Mouse (Mus musculus) heart, adult 11 months (tissue): Measurements from ENCODE around the gene Slc25a10.

ENCODE experiments used
- DNase-seq: peaks from one replicate; pipeline ENCODE4 v3.0.0; 2022

The Slc25a10 gene

DNA sequence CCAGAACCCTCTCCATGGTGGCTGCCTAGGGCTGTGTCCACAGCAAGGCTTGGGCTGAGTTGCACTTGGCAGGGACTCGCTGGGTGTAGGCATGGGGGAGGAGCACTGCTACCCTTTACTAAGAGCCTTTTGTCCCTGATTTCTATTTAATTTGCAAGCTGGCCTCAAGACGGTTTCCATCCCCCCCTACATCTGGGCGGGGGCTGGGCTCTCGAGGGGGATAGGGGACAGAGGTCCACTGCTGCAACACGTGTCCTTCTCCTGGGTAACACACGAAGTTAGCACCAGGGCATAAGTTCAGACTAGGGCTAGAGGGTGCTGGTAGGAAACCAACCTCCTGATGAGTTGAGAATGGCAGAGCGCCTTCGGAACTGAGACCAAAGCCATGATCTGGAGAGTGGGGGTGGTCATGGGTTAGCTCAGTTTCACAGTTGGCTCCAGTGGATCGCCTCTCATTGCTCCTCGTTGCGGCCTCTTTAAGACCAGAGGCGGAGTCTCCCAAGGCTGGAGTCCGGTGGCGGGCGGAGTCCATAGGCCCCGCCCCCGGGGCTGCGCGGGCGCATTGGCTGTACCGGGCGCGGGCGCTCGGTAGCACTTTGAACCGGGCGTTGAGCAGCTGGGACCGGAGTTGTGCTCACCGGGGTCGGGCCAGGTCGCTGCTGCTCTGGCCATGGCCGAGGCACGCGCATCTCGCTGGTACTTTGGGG, at the start of gene Slc25a10:
Gene Slc25a10 (plus strand): TSS at position 524 of the 707 bp plus-strand sequence.
- peak; percentile 99 for DNase-seq

DNA sequence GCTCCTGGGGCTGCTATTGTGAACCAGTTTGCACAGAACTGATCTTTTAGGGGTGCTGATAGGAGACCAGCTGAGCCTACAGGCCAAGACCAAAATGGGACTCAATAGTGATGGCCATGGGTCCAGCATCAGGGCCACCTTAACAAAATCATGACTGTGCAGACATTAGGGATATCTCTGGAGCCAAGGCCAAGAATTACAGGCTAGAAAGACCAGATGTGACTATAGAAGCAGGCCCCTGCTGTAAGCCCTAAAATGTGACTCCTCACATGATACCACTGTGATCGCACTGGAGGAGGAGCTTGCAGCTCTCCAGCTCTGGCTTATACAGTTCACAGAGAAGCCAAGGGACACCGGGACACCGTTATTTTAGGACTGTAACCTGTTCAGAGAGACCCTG, 49.3 kb upstream of the Slc25a10 start, which contains the start of gene Tspan10:
Gene Tspan10 (plus strand): TSS at position 301 of the 400 bp plus-strand sequence.
- DNase-seq: no peak

DNA sequence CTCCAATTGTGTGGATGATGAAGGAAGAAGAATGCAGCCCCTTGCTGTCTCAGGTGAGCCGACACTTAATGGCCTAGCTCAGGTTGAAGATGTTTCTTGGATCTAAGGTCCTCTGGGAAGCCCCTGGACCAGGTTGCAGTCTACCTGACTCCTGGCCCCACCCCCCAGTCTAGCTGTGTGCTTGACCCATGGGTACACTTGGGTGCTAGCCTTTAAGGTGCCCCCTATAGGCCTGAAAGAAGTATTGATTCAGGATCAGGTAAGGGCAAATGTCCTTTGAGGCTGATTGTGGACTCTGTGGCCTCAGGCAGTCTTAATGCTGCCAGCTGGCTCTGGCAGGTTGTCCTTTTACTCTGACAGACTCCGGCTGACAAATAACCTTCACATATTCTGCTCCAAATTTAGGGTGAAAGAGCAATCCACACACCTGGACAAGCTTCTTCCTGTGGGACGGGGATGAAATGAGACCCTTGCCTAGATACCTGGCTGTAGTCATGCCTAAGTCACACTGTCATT, 48.8 kb upstream of the Slc25a10 start:
- peak; percentile 87 for DNase-seq

DNA sequence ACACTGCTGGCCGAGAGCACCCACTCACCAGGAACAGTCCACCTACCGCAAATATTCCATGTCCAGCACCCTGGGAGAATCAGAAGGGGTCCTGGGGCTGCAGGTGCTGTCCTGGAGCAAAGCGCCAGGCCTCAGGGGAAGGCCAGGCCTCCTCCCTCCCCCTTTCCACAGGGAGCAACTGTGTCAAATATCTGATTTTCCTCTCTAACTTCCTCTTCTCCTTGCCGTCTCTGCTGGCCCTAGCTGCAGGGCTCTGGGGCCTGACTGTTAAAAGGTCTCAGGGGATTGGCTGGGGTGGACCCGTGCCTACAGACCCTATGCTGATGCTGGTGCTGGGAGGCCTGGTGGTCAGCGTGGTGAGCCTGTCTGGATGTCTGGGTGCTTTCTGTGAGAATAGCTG, 47.5 kb upstream of the Slc25a10 start:
- no peak for DNase-seq

DNA sequence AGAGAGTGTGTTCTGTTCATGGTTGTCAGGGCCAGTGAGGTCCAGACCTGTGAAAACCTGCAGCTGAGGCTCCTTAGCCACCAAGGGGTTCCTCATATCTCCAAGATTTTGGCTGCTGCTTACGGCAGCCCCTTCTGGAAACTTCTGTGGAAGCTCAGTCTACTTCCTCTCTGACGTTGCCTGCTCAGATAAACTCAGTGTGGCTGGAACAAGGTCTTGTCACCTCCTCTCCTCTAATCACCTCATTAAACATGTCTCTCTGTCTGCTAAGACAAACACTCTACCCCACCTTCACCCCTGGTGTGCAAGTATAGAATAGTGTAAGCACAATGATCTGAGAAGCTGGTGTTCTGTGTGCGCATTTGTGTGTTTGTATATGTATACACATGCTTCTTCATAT, 46.2 kb upstream of the Slc25a10 start:
- DNase-seq: no peak

DNA sequence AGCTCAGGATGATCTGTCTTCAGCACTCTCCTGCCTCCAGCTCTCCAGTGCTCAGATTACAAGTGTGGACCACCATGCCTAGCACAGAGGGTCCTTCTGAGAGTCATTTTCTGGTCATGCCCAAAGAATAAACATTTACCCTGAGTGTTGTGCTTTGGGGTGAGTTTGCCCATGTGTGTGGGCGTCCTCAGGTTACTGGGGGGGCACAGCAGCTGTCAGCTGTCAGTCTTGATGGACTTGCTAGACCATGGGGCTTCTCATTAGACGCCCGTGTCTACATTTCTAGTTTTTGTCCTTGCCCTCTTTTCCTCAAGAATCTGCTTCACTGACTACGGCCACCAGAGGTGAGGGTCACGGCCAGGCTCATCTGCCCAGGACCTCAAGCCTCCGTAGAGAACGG, 44.5 kb upstream of the Slc25a10 start:
- no peak for DNase-seq

DNA sequence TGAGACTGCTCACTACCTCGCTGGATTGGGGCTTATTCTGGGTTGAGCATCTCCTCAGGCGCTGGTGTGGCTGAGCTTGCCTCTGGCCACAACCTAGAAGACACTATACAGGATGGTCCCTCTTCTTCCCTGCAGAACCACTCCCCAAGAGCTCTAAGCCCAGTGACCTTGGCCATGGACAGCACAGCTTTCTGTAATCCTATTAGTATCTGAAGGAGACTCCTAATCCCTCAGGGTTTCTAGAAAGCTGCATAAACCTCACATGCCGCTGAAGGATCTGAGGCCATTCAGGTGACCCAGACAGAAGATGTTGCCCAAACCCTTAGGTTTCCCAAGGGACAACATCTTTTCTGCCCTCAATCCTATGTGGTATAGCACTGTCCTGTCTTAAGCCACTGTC, 39.4 kb upstream of the Slc25a10 start:
- DNase-seq: no peak

DNA sequence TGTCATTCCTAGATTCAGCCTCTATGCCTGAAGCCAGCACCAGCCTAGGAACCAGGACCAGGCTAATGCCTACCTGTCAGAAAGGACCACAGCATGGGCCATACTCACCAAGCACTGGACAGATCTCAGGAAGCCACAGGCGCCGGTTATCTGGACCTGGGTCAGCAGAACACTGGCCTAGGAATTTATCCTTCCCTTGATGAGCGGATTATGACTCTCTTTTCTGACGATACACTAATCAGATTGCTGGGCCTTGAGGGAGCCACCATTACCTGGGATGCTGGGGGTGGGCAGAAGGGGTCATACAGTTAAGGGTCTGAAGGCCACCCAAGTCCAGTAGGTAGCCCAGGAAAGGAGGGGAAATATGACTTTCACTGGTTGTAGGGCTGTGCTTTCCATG, 38.3 kb upstream of the Slc25a10 start, which contains the start of gene Pde6g:
Gene Pde6g (minus strand): TSS at position 195 of the 400 bp plus-strand sequence.
- DNase-seq: no peak

DNA sequence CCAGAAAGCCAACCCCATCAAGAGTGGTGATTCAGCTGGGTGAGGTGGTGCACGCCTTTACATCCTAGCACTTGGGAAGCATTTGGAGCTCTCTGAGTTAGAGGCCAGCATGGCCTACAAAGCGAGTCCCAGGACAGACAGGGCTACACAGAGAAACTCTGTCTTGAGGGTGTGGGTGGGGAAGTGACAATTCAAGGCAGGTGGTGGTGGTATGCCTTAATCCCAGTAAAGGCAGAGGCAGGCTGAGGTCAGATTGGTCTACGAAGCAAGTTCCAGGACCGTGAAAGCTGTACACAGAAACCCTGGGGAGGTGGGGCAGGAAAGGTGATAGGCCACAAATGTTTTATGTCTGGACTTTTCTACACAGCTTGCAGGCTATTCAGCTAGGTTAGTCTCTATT, 36.7 kb upstream of the Slc25a10 start:
- no peak for DNase-seq

DNA sequence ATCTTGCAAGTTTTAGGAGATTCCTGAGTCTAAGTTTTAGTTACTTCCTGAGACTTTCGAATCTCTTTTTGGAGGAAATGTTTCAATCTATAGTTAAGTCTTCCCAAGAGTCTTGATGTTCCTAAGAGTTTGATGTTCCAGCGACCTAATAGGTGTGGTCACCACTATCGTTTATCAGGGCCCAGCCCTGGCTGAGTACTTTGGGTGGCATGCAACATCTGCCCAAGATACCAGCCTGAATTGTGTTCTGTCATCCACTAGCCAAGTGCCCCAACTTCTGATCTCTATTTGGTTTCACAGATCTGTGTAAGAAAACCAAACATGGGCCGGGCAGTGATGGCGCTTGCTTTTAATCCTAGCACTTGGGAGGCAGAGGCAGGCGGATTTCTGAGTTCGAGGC, 36.2 kb upstream of the Slc25a10 start:
- no peak for DNase-seq

DNA sequence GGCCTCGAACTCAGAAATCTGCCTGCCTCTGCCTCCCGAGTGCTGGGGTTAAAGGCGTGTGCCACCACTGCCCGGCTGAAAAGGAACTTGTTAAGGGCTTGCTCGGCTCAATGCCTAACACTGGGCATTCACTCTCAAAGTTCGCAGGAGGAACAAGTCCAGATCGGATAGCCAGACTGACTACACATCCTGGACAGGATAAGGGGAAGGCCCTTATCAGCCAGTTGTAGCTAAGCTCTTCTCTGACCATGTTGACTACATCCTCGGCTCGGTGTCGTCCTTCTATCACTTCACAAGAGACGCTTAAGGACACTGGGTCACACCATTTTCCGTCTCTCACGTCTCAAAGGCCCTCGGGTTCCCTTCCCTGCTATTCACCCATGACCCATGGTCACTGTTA, 34.3 kb upstream of the Slc25a10 start:
- no peak for DNase-seq

DNA sequence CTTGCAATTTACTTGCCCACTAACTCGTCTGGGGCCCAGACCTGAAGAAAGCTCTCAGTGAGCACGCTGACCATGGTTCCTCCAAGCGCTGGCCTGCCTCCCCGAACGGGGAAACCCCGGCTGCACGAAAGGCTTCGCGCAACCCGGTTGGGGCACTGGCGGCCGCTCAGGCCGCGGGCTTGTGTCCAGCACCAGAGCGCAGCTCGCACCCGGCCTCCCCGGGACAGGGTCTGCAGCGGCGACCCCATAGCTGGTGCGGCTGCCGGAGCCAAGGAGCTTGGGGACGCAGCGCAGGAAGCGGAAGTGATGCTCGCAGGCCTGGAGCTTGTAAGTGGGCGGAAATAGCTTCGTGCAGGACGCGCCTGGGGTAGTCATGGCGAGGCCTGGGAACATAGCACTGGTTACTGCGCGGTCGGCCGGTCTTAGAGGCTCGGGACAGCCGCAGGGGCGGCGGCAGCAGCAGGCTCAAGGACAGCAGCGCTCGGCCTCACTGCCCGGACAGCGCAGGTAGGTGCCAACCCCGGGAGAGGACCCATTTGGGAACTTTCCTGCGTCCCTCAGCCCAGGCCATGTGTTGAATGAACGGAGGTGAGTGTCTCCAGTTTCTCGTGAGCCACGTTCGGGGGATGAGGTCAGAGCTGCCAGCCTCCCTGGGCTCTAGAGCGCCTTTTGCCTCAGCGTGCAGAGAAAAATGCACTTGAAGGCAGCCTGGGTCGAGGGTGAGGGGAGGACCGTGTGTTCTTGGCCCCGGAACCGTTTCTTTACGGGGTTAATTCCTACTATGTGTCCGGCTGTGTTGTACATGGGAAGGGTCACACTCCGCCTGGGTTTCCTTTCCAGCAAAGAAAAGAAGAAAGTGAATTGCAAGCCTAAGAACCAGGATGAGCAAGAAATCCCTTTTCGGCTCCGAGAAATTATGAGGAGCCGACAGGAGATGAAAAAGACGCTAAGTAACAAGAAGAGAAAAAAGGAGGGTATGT, 33.6 kb upstream of the Slc25a10 start, which contains the start of the genes Oxld1 and Ccdc137:
Gene Oxld1 (minus strand): TSS at position 297 of the 980 bp plus-strand sequence.
Gene Ccdc137 (plus strand): TSS at position 344 of the 980 bp plus-strand sequence.
- DNase-seq: peak; percentile 99

DNA sequence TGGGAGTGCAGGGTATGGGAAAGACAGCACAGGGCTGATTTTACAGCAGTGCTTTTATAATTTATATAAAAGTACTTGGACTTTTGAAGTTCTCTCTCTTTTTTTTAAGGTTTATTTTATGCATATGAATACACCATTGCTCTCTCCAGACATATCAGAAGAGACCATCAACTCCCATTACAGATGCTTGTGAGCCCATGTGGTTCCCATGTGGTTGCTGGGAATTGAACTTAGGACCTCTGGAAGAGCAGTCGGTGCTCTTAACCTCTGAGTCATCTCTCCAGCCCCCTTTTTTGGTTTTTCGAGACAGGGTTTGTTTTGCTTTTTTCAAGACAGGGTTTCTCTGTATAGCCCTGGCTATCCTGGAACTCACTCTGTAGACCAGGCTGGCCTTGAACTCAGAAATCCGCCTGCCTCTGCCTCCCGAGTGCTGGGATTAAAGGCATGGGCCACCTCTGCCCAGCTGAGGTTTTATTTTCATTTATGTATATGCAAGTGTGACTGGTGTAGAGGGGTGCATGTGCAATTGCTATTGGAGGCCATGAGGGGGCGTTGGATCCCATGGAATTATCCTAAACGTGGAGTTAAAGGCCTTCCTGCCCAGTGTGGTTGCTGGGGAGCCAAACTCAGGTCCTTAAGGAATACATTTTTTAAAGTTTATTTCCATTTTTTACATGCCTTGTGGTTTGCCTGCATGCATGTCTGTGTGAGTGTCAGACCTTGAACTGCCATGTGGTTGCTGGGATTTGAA, 32.6 kb upstream of the Slc25a10 start:
- no peak for DNase-seq

DNA sequence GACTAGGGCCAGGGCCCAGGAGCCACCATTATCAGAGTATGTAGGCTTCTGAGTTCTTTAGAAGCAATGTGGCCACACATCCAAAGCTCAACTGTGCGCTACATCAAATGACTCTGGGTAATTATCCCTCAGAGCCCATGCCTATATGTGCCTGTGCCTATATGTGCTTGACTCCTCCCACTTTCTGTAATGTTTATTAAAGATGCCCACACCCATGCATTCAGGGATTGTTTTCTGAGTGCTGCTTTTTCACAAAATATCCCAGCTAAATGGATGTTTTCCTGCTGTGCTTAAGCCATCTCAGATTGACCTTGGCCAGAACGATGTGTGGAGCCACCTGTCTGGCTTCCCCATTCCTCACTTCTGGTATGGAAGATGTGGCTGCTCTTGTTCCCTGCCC, 28.1 kb upstream of the Slc25a10 start:
- DNase-seq: no peak

DNA sequence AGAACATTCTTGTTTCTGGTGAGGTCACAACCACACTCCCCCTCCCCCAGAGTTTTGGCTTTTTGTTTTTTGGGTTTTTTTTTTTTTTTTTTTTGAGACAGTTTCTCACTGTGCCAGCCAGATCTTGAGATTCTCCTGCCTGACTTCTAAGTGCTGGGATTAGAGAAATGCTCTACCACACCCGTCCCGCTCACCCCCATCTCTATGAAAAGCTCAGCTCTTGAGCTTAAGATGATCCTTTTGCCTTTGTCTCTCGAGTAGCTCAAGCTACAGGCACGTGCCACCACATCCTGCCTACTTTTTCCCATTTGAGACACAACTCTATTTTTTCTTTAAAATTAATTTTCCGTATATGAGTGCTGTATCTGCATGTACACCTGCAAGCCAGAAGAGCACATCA, 27.3 kb upstream of the Slc25a10 start:
- no peak for DNase-seq

DNA sequence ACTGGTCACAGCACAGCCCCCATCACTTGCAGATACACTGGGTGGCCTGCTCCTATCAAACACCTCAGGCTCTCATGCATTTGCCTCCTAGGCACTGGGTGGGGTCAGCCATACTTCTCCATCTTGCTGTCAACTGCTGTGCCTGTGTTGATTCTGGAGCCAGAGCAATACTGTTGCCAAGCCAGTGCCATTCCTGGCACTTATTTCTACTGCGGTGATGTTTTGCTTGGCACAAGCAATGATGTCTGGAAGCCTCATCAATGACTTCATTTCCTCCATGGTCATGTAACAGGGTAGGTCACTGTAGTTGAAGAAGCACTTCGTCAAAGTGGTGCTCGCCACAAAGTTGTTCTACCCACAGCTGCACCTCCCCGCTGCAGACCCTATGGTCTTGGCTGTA, 26.1 kb upstream of the Slc25a10 start:
- DNase-seq: peak; percentile 93

DNA sequence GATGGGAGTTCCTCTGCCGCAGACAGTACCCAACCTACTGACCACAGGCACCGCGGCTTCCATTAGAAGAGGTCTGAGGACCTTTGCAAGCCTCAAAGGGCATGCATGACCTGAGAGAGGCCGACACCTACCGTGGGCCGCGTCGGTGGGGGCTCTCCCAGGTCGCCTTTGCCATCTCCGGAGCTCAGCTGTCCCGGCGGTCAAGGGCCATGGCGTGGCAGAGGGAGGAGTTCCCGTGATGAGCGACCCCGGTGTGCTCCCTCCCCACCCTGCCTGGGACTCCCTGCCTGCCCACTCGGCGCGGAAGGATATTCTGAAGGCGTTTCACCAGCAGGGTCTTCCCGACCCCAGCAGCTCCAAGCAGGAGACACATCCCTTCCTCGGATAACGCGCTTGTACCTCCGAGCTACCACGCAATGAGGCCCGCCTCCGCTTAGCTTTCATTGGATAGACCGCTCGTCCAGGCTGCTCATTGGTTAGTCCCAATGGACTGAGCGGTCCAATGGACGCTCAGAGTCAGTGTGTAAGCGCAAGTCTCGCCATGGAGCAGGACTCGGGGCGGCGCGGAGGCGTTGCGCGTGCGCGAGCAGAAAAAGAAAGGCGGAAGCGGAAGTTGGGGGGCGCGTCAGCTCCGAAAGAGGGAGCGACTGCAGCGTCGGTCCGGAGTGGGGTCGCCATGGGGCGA, 24.4 kb upstream of the Slc25a10 start, which contains the start of gene Arl16:
Gene Arl16 (minus strand): TSS at position 557 of the 685 bp plus-strand sequence.
- peak; percentile 100 for DNase-seq

DNA sequence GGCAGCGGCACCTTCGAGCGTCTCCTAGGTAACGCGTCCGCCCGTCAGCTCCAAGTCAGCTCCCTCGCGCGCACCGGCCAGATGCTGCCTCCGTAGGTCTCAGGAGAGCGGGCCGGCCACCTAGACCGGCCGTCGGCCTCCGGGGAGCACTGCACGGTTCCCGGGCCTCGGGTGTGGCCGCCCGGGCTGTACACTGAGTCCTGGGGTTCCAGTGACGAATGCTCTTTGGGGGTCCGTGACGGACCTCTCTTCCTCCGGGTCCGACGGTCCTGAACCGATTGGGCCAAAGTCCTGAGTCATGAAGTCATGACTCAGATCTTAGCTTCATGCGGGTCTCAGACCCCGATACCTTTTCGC, 23.9 kb upstream of the Slc25a10 start:
- no peak for DNase-seq

DNA sequence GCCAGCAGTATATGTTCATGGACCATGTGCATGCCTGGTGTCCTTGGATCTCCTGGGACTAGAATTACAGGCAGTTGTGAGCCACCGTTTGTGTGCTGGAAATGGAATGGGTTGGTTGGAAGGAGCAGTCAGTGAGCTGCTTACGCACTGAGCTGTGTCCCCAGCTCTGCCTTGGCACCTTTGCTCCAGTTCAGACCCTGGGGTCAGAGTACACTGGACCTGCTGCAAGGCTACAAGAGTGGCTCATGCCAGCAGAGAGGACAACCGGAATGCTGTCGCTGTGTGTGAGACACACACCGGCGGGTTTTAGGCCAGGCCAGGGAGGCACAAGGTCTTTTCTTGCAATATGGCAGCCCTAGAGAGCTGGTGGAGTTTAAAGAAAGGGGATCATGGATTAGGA, 19.6 kb upstream of the Slc25a10 start:
- DNase-seq: no peak

DNA sequence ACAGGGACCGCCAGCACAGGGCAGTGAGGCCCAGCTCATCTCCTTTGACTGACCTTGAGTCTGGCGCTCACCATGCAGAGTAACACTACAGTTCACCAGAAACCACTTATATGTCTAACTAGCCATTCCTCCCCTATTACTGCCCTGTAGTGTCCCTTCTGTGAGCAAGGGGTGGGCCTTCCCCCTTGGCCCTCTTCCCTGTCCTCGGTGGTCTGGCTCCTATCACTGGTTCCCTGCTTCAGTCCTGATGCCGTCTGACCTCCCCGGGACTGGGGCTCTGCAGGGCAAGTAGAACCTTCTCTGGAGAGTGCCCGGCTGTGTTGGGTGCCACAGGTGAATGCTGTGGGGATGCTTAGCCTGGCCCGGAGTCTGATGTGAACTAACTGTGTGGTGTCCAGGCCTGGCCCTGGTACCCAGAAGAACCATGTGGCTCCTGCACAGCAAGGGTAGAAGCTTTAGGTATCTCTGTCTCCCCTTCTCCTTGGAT, 8.1 kb upstream of the Slc25a10 start:
- DNase-seq: peak; percentile 93

DNA sequence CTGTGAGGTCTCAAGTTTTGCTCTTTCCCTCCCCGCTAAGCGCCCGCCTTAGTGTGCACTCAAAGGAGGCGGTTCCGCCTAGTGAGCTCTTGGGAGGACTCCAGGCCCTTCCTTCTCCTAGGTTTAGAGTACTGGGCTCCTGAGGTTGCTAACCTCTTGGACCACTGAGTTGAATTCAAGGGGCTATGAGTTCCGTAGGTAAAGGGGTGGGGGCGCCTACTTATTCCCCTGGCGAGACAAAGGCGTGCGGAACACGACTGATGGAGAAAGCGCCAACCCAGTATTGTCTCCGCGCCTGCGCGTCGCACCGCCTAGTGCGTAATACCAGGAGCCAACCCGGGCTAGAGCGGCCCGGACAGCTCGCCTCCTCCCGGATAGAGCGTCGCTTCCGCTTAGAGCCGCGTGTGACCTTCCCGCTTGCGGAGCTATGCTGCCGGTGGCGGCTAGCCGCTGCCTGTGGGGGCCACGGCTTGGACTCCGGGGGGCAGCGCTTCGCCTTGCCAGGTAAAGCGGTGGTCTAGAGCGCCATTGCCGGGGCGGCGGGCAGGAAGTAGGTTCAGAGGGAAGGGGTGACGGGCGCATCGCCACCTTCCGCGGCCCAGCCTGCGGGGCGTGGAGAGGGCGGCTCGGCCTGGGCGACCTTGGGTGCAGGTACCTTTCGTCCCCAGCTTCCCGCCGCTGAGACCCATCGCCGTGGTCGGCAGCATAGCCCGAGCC, 7.2 kb upstream of the Slc25a10 start, which contains the start of gene Mrpl12:
Gene Mrpl12 (plus strand): TSS at position 349 of the 717 bp plus-strand sequence.
- DNase-seq: peak; percentile 99
